Mouse (Mus musculus) kidney, embryonic 14.5 days (tissue): ENCODE results near the gene Tuba1c. TPM values are rescaled to one million over a fixed set of nuclear protein-coding genes. Genes with fewer than 3 reads are reported as not detected.

Source experiments
- ATAC-seq: fragments of 200-750 bp; cut with Nextera tagmentation; 2 replicates; pipeline ENCODE4 v1.8.0; 2017; ENCODE audit warnings: moderate number of reproducible peaks, mild to moderate bottlenecking, moderate TSS enrichment, moderate library complexity; ENCODE audit not compliant: low FRiP score, low TSS enrichment
- H3K27ac ChIP-seq: fragments of 300-500 bp; sonication (generic); 2 replicates; pipeline ENCODE4 v1.5.1; 2014; ENCODE audit warnings: low read depth, mild to moderate bottlenecking, low read length, moderate library complexity, mixed read lengths
- H3K27me3 ChIP-seq: fragments of 300-500 bp; sonication (generic); 2 replicates; pipeline ENCODE4 v1.6.1; 2014; ENCODE audit warnings: mild to moderate bottlenecking, low read length; ENCODE audit not compliant: control insufficient read depth, insufficient read depth
- H3K36me3 ChIP-seq: fragments of 300-500 bp; sonication (generic); 2 replicates; pipeline ENCODE4 v1.6.1; 2014; ENCODE audit warnings: low read length, mixed read lengths; ENCODE audit not compliant: control insufficient read depth, insufficient read depth
- H3K4me1 ChIP-seq: fragments of 300-500 bp; sonication (generic); 2 replicates; pipeline ENCODE4 v1.6.1; 2014; ENCODE audit warnings: low read length, mixed read lengths; ENCODE audit not compliant: control insufficient read depth, insufficient read depth
- H3K4me2 ChIP-seq: fragments of 300-500 bp; sonication (generic); replicated peaks from 2 replicates; pipeline ENCODE4 v1.6.1; 2014; ENCODE audit warnings: low read depth, mild to moderate bottlenecking, low read length
- H3K4me3 ChIP-seq: fragments of 300-500 bp; sonication (generic); 2 replicates; pipeline ENCODE4 v1.5.1; 2014; ENCODE audit warnings: mild to moderate bottlenecking, low read length
- H3K9ac ChIP-seq: fragments of 300-500 bp; sonication (generic); 2 replicates; pipeline ENCODE4 v1.6.1; 2014; ENCODE audit warnings: low read depth, mild to moderate bottlenecking, low read length, moderate library complexity
- H3K9me3 ChIP-seq: fragments of 300-500 bp; sonication (generic); 2 replicates; pipeline ENCODE4 v1.6.1; 2016; ENCODE audit warnings: low read length; ENCODE audit not compliant: control insufficient read depth
- WGBS: fragments of 180-500 bp; shearing (Covaris S2); extraction: QIAGEN DNeasy Blood & Tissue Kit; methylation state at CpG from one replicate; pipeline ENCODE4 v1.1.7; 2014; 5-methylcytosine and 5-hydroxymethylcytosine counted together
- polyA plus RNA-seq: library from polyadenylated mRNA; unstranded; fragments of >200 nt; fragmentation: Nextera tagmentation; extraction: Ambion mirVana; gene quantifications from 2 replicates; pipeline ENCODE4 v1.2.1, GENCODE M21; 2014

Gene Tuba1c
- polyA plus RNA-seq: 187 and 196 TPM in 2 replicates

- H3K9me3 ChIP-seq: no peaks in the 10 kb centered on the region
- peak within 1 kb of the TSS; percentile 72 for H3K4me2 ChIP-seq
- H3K27ac ChIP-seq: peak within 1 kb of the TSS; percentile 81
- no peaks in the 10 kb centered on the region for H3K27me3 ChIP-seq
- H3K36me3 ChIP-seq: peaks cover 11% of the 10 kb centered on the region
- H3K9ac ChIP-seq: peak within 1 kb of the TSS; percentile 76
- peak; percentile 92 for ATAC-seq
- peaks cover 20% of the 10 kb centered on the region for H3K4me1 ChIP-seq
- H3K4me3 ChIP-seq: peak within 1 kb of the TSS; percentile 67
- WGBS: under 1% methylated on average over 52 of the region's 52 CpGs
Measured at GRCm38 (mm10) chr15:99029619-99030584, at the start of gene Tuba1c. TSS of gene Tuba1c (plus strand) at chr15:99029891.

DNA sequence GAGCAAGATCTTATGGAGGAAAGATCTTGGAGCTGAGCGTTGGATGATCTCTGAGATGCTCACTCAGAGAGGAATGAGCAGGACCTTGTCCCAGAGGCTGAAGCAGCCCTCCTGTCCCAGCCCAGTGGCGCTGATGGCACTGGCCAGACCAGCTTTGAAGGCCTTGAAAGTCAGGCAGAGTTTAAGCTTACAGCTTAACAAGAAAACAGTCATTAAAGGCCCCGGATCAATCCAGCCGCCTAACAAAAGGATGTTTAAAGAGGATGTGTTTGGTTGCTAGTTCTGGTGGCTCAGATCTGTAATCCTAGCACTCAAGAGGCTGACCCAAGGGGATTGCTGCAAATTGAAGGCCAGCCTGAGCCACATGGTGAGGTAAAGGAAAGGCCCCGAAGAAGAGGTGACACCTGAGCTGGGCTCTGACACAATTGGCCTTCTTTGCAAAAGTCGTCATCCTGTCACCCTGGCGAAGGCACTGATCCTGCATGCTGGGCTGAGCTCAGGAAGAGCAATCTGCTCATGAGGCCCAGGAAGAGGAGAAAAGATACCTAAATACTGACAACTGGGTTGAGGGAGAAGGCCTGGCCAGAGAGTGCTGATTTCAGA, 49.6 kb upstream of the Tuba1c start:
- Histone ChIP-seq H3K27ac (no peak overlapping the region), H3K4me2 (no peak overlapping the region), H3K36me3 (no peaks in the 10 kb centered on the region), H3K27me3 (no peaks in the 10 kb centered on the region), H3K4me1 (peaks cover 3% of the 10 kb centered on the region; the same call in 1 of the 2 replicates), H3K9me3 (no peaks in the 10 kb centered on the region), H3K9ac (no peak overlapping the region), H3K4me3 (no peak overlapping the region)
- 28% methylated on average over 7 of the region's 7 CpGs for WGBS
- ATAC-seq: no peak

- H3K27me3 ChIP-seq: no peaks in the 10 kb centered on the region
- H3K9me3 ChIP-seq: no peaks in the 10 kb centered on the region
- H3K27ac ChIP-seq: no peak overlapping the region
- no peak for ATAC-seq
- H3K4me1 ChIP-seq: peaks cover 3% of the 10 kb centered on the region; the same call in 1 of the 2 replicates
- no peak overlapping the region for H3K4me3 ChIP-seq
- H3K9ac ChIP-seq: no peak overlapping the region
- 88% methylated on average over 6 of the region's 6 CpGs for WGBS
- no peaks in the 10 kb centered on the region for H3K36me3 ChIP-seq
- no peak overlapping the region for H3K4me2 ChIP-seq
Measured at GRCm38 (mm10) chr15:98982100-98982499, 47.6 kb upstream of the Tuba1c start.

DNA sequence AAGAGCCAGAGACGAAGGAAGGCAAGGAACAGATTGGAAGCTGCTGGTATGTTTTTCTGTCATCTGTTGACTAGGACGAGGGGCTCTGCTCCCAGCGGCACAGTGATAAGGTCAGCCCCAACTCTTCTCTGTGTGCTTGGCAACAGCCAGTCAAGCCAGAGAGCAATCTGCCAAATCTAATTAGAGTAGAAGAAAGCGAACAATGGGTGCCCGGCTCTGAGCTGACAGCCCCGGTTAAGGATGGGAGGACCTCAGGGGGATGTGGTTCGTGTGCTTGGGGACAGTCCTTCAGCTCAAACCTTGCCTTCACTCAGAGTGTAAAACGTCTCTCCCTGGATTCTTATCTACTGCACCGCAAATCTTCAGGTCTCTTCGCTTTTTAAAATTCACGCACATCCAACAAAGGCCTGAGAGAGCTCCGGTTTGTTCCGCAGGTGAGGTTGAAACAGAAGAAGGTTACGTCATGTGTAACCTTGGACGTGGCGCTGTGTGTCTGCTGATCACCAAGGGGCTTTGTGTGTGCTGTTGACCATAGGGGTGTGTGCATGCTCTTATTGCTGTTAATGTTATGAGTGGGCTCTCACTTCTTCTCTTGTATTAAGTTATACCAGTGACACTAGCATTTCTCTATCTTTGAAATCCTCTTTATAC, 46.1 kb upstream of the Tuba1c start:
- no peak for ATAC-seq
- no peak overlapping the region for H3K4me3 ChIP-seq
- no peaks in the 10 kb centered on the region for H3K9me3 ChIP-seq
- H3K9ac ChIP-seq: no peak overlapping the region
- 0 out of 2 replicates have a peak, but pooled peaks cover 2% of the 10 kb centered on the region for H3K4me1 ChIP-seq
- WGBS: 60% methylated on average over 16 of the region's 16 CpGs
- H3K4me2 ChIP-seq: no peak overlapping the region
- no peaks in the 10 kb centered on the region for H3K36me3 ChIP-seq
- H3K27ac ChIP-seq: no peak overlapping the region
- no peaks in the 10 kb centered on the region for H3K27me3 ChIP-seq

DNA sequence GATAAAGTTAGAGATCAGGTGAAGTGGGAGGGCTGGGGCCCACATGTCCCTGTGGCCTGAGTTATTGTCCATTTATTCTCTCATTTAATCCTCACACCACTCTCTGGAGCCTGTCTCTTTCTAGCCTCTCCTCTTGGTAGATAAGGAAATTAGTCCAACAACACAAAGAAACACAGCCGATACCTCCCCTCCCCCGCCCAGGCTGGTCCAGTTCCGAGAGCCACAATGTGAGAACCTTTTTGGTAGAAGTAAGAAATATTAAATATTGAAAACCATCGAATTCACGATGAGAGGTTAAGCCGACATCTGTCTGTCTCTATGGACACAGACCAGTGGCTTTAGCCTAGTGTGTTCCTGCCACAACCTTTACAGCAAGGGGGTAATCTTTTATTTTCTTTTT, 45.0 kb upstream of the Tuba1c start:
- Histone ChIP-seq H3K4me1 (0 out of 2 replicates have a peak, but pooled peaks cover 2% of the 10 kb centered on the region), H3K9me3 (no peaks in the 10 kb centered on the region), H3K4me2 (peak overlapping the region; percentile 62), H3K36me3 (no peaks in the 10 kb centered on the region), H3K27me3 (no peaks in the 10 kb centered on the region), H3K9ac (peak overlapping the region; percentile 67; the same call in 1 of the 2 replicates), H3K27ac (no peak overlapping the region), H3K4me3 (peak overlapping the region; percentile 52; the same call in 1 of the 2 replicates)
- WGBS: 60% methylated on average over 6 of the region's 6 CpGs
- no peak for ATAC-seq

DNA sequence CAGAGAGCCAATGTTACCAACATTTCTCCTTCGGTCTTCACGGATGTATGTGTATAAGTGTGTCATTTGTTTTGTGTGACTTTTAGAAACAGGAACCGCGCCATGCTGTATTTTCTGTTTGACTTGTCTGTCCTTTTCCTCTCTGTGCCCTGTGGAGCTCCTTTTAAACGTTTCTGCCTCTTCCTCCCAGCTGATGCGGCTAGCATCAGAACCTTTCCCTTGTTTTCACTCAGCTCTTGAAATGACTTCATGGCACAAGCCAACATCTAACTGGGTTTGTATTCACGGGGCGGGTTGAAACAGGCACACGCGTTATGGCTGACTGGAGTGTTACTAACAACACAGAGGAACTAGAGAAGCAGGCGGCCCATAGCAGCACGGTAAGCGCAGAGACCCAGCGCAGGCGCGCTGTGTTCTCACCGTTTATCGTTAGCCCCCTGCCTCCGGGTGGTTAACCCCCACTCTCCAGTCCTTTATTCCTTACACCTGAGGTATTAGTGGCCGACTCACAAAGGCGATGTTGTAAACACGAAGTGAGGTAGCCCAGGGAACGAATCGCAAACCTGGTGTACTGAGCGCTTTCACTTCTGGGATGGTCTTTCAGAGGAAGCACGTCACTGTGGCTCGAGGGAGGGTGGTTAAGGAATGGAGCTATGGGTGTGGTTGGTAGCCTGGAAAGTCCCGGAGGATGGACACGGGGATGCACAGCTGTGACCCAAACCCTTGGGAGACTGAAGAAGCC, 44.3 kb upstream of the Tuba1c start:
- peak overlapping the region; percentile 52 for H3K4me3 ChIP-seq
- H3K9ac ChIP-seq: peak overlapping the region; percentile 67
- no peaks in the 10 kb centered on the region for H3K27me3 ChIP-seq
- H3K4me2 ChIP-seq: peak overlapping the region; percentile 62
- peak; percentile 74 for ATAC-seq
- WGBS: 5% methylated on average over 29 of the region's 29 CpGs
- peak overlapping the region; percentile 89 for H3K27ac ChIP-seq
- 0 out of 2 replicates have a peak, but pooled peaks cover 2% of the 10 kb centered on the region for H3K4me1 ChIP-seq
- H3K9me3 ChIP-seq: no peaks in the 10 kb centered on the region
- no peaks in the 10 kb centered on the region for H3K36me3 ChIP-seq

GRCm38 (mm10) chr15:98985982-98986715, 43.5 kb upstream of the Tuba1c start:
- no peaks in the 10 kb centered on the region for H3K27me3 ChIP-seq
- no peaks in the 10 kb centered on the region for H3K36me3 ChIP-seq
- H3K9me3 ChIP-seq: no peaks in the 10 kb centered on the region
- ATAC-seq: no peak
- H3K4me1 ChIP-seq: 0 out of 2 replicates have a peak, but pooled peaks cover 2% of the 10 kb centered on the region
- WGBS: 42% methylated on average over 12 of the region's 12 CpGs
- H3K4me2 ChIP-seq: peak overlapping the region; percentile 62
- H3K9ac ChIP-seq: peak overlapping the region; percentile 67; the same call in 1 of the 2 replicates
- H3K4me3 ChIP-seq: peak overlapping the region; percentile 52
- peak overlapping the region; percentile 89; the same call in 1 of the 2 replicates for H3K27ac ChIP-seq
